Mouse (Mus musculus): Measurements from ENCODE around the gene Rab23. TPM values are rescaled to one million over a fixed set of nuclear protein-coding genes. Genes with fewer than 3 reads are reported as not detected.
"Not testable (repeated sequence)": the region's sequence is repeated elsewhere in the genome, so short reads cannot be mapped to it uniquely, and the experiment has no call there.

Gene Rab23
- polyA plus RNA-seq, 1 experiment from 2014 or later, result 4.7 TPM

DNA sequence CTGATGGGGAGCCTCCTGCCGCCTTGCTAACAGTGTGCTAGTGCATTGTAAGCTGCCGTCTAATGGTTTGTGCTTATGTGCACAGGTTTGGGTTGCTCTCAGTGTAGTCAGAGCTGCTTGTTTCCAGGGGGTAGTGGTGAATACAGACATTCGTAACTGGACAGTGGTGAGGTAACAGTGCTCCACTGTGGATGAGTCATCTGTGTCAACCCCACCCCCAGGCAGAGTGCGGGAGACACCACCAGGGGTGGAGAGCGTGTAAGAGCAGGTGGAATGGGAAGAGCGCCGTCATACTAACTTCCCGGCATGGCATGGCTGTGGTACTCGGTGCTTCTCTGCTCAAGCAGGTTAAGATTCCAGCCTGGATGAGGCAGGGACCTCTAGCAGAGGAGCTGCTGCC lies 13.4 kb downstream of the Rab23 start:
- no peaks in the 10 kb centered on the region for H3K9me3 ChIP-seq (replicated peaks)
- no peak overlapping the region for H3K4me2 ChIP-seq
- H3K4me3 ChIP-seq (replicated peaks), result no peak overlapping the region
- H3K27ac ChIP-seq (replicated peaks), result no peak overlapping the region
- H3K27me3 ChIP-seq, result no peaks in the 10 kb centered on the region
- H3K36me3 ChIP-seq (replicated peaks), result peaks cover 29% of the 10 kb centered on the region; the same call in 1 of the 2 replicates
- H3K4me1 ChIP-seq (replicated peaks), result no peaks in the 10 kb centered on the region
- 79% methylated on average over 9 of the region's 9 CpGs for WGBS (ENCODE audit: insufficient replicate concordance)
- no peak overlapping the region for H3K9ac ChIP-seq
- ATAC-seq (ENCODE audit: insufficient read depth), result no peak

DNA sequence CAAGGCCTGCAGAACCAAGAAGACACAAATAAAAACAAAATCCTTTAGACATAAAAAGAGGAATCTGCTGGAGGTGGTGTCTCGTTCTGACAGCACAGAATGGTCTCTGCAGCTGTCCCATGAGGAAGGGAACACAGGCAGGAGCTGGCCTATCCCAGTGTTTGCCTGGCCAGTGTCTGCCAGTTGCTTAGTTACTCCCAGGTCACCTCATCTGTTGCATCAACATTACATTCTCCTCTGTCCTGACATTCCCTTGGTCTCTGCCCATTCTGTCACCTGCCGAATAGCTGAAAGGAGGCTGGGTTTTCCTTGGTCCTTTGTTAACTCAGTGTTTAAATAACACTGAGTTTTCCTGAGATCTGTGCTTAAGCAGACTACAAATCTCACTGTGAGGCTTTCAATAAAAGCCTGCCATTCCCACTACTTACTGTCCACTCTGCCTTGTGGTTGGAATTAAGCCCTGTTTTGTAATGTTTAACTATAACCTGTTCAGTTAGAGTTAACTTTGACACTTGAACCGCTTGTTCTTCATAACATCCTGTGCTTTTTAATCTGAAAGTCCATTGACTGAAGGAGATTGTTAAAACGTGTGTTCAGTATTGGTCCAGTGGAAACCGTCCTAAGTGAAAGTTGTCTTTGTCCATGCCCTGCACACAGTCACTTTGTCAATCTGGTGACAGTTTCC lies 14.5 kb downstream of the Rab23 start:
- H3K9ac ChIP-seq, result no peak overlapping the region
- H3K4me1 ChIP-seq (replicated peaks), result 0 out of 2 replicates have a peak, but pooled peaks cover 3% of the 10 kb centered on the region
- no peak overlapping the region for H3K4me2 ChIP-seq
- WGBS (ENCODE audit: insufficient replicate concordance), result 61% methylated on average over 5 of the region's 5 CpGs
- no peak overlapping the region for H3K4me3 ChIP-seq (replicated peaks)
- H3K9me3 ChIP-seq (replicated peaks), result no peaks in the 10 kb centered on the region
- H3K27me3 ChIP-seq, result no peaks in the 10 kb centered on the region
- peak; percentile 82 for ATAC-seq (ENCODE audit: insufficient read depth)
- H3K36me3 ChIP-seq (replicated peaks), result peaks cover 37% of the 10 kb centered on the region
- no peak overlapping the region for H3K27ac ChIP-seq (replicated peaks)

- no peak overlapping the region for H3K9ac ChIP-seq
- H3K36me3 ChIP-seq (replicated peaks), result peaks cover 34% of the 10 kb centered on the region
- 86% methylated on average over 11 of the region's 11 CpGs for WGBS (ENCODE audit: insufficient replicate concordance)
- ATAC-seq (ENCODE audit: insufficient read depth), result no peak
- no peak overlapping the region for H3K4me2 ChIP-seq
- no peaks in the 10 kb centered on the region for H3K9me3 ChIP-seq (replicated peaks)
- no peak overlapping the region for H3K27ac ChIP-seq (replicated peaks)
- no peak overlapping the region for H3K4me3 ChIP-seq (replicated peaks)
- H3K4me1 ChIP-seq (replicated peaks), result 0 out of 2 replicates have a peak, but pooled peaks cover 4% of the 10 kb centered on the region
- H3K27me3 ChIP-seq, result no peaks in the 10 kb centered on the region
Observed at GRCm38 (mm10) chr1:33738281-33738680, 18.6 kb downstream of the Rab23 start.

DNA sequence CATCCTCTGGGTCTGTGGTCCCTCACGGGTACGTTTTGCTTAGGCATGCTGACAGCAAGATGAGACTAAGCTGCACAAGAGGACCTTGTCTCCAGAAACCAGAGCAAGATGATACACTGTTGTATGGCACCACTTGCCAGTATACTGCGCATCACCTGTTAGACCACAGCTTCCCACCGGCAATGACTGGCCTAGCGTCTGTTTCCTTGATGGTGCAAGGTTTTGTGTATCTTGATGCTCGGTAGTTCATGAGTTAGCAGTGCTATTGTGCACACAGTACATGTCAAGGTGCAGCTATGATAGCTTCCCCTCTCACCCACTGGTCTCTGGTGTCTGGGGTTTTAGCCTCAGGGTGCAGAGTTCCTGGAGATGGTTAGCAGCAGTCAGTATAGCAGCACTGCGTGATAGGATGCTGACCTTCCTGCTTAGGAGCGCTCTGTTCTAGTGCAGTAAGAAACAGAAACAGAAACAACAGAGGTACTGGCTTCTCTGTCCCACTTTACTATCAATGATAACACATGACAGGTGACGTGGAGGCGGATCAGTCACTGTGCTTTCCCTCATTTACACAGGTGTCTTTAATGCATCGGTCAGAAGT lies 19.1 kb downstream of the Rab23 start:
- 67% methylated on average over 11 of the region's 11 CpGs for WGBS (ENCODE audit: insufficient replicate concordance)
- H3K4me1 ChIP-seq (replicated peaks), result 0 out of 2 replicates have a peak, but pooled peaks cover 4% of the 10 kb centered on the region
- H3K27ac ChIP-seq (replicated peaks), result no peak overlapping the region
- H3K4me3 ChIP-seq (replicated peaks), result no peak overlapping the region
- H3K9me3 ChIP-seq (replicated peaks), result no peaks in the 10 kb centered on the region
- H3K9ac ChIP-seq, result no peak overlapping the region
- 0 out of 2 replicates have a peak, but pooled peaks have one; percentile 13 for ATAC-seq (ENCODE audit: insufficient read depth)
- H3K36me3 ChIP-seq (replicated peaks), result peaks cover 34% of the 10 kb centered on the region
- no peaks in the 10 kb centered on the region for H3K27me3 ChIP-seq
- H3K4me2 ChIP-seq, result no peak overlapping the region

DNA sequence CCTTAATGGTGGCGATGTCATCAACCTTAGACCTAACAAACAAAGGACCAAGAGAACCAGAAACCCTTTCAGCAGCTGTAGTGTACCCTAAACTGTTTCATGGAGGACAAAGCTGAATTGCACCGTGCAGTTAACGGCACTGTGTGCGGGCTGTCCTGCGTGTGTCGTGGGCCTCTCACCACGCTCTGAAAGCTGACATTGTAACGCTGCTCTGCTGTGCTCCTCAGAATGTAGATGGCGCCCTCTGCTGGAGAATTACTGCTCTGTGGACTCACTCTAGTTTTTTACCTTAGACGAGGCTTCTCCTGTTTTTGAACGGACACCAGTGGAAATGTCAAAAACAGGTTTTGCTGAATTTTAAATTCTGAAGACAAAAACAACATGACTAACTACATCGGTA lies 19.6 kb downstream of the Rab23 start:
- Histone ChIP-seq H3K36me3 (replicated peaks) (peaks cover 38% of the 10 kb centered on the region), H3K27ac (replicated peaks) (no peak overlapping the region), H3K27me3 (no peaks in the 10 kb centered on the region), H3K4me2 (no peak overlapping the region), H3K4me3 (replicated peaks) (no peak overlapping the region), H3K9ac (no peak overlapping the region), H3K9me3 (replicated peaks) (no peaks in the 10 kb centered on the region), H3K4me1 (replicated peaks) (0 out of 2 replicates have a peak, but pooled peaks cover 4% of the 10 kb centered on the region)
- peak; percentile 54; the same call in 1 of the 2 replicates for ATAC-seq (ENCODE audit: insufficient read depth)
- 30% methylated on average over 12 of the region's 12 CpGs for WGBS (ENCODE audit: insufficient replicate concordance)

- H3K4me2 ChIP-seq, result no peak overlapping the region
- H3K9ac ChIP-seq, result no peak overlapping the region
- 0 out of 2 replicates have a peak, but pooled peaks cover 4% of the 10 kb centered on the region for H3K4me1 ChIP-seq (replicated peaks)
- H3K27me3 ChIP-seq, result no peaks in the 10 kb centered on the region
- H3K27ac ChIP-seq (replicated peaks), result no peak overlapping the region
- no peaks in the 10 kb centered on the region for H3K9me3 ChIP-seq (replicated peaks)
- peaks cover 48% of the 10 kb centered on the region for H3K36me3 ChIP-seq (replicated peaks)
- WGBS (ENCODE audit: insufficient replicate concordance), result 16% methylated on average over 8 of the region's 8 CpGs
- ATAC-seq (ENCODE audit: insufficient read depth), result no peak
- no peak overlapping the region for H3K4me3 ChIP-seq (replicated peaks)
Observed at GRCm38 (mm10) chr1:33742903-33743302, 23.2 kb downstream of the Rab23 start.

DNA sequence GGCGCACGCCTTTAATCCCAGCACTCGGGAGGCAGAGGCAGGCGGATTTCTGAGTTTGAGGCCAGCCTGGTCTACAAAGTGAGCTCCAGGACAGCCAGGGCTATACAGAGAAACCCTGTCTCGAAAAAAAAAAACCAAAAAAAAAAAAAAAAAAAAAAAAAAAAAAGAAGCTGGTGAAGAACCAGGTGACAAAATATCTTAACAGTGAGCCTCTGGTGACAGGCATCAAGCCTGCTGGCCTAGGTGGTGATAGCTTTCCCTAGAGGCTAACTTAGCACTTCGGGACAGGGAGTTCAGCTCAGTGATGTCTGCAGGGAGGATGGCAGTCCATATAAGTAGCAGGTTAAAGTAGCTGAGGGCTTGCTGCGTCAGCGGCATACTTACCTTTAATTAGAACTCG lies 25.1 kb downstream of the Rab23 start:
- not testable (repeated sequence) for H3K27me3 ChIP-seq; ATAC-seq (ENCODE audit: insufficient read depth); H3K4me2 ChIP-seq; H3K9me3 ChIP-seq (replicated peaks); H3K27ac ChIP-seq (replicated peaks); H3K9ac ChIP-seq; H3K4me3 ChIP-seq (replicated peaks); H3K4me1 ChIP-seq (replicated peaks)
- 82% methylated on average over 9 of the region's 9 CpGs for WGBS (ENCODE audit: insufficient replicate concordance)
- H3K36me3 ChIP-seq (replicated peaks), result peaks cover 50% of the 10 kb centered on the region

- peaks cover 54% of the 10 kb centered on the region for H3K36me3 ChIP-seq (replicated peaks)
- WGBS (ENCODE audit: insufficient replicate concordance), result 85% methylated on average over 4 of the region's 4 CpGs
- H3K4me2 ChIP-seq, result no peak overlapping the region
Observed at GRCm38 (mm10) chr1:33745901-33746300, 26.2 kb downstream of the Rab23 start.

DNA sequence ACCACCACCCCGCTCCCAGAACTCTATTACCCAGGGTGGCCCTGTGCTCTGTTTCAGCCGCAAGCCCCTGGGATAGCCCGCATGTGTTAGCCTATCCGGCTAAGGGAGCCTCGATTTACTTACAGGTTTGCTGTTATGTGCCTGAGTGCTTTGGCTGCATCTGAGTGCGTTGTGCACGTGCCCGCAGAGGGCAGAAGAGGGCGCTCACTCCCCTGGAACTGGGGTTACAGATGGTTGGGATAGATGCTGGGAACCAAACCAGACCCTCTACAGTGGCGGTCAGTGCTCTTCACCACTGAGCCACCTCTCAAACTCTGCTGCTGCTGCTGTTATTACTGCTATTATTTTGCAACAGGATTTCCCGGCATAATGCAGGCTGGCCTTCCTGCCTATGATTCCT lies 29.4 kb downstream of the Rab23 start:
- Histone ChIP-seq H3K9ac (no peak overlapping the region), H3K4me2 (no peak overlapping the region), H3K4me3 (replicated peaks) (no peak overlapping the region), H3K4me1 (replicated peaks) (peaks cover 11% of the 10 kb centered on the region), H3K27me3 (no peaks in the 10 kb centered on the region), H3K27ac (replicated peaks) (no peak overlapping the region), H3K9me3 (replicated peaks) (no peaks in the 10 kb centered on the region), H3K36me3 (replicated peaks) (peaks cover 67% of the 10 kb centered on the region)
- WGBS (ENCODE audit: insufficient replicate concordance), result 94% methylated on average over 11 of the region's 11 CpGs
- ATAC-seq (ENCODE audit: insufficient read depth), result no peak

More at GRCm38 (mm10) chr1:33745901-33746300, 26.2 kb downstream of the Rab23 start:
- Histone ChIP-seq H3K9ac (no peak overlapping the region), H3K9me3 (replicated peaks) (no peaks in the 10 kb centered on the region), H3K27me3 (no peaks in the 10 kb centered on the region), H3K4me1 (replicated peaks) (no peaks in the 10 kb centered on the region), H3K27ac (replicated peaks) (no peak overlapping the region), H3K4me3 (replicated peaks) (no peak overlapping the region)
- no peak for ATAC-seq (ENCODE audit: insufficient read depth)

GRCm38 (mm10) chr1:33749709-33750108 lies 30.0 kb downstream of the Rab23 start:
- H3K4me3 ChIP-seq (replicated peaks); H3K27ac ChIP-seq (replicated peaks); H3K27me3 ChIP-seq; H3K9ac ChIP-seq; H3K9me3 ChIP-seq (replicated peaks); H3K4me2 ChIP-seq; ATAC-seq (ENCODE audit: insufficient read depth): not testable (repeated sequence)
- Histone ChIP-seq H3K4me1 (replicated peaks) (peaks cover 17% of the 10 kb centered on the region), H3K36me3 (replicated peaks) (peaks cover 62% of the 10 kb centered on the region)
- WGBS (ENCODE audit: insufficient replicate concordance), result 69% methylated on average over 4 of the region's 4 CpGs

DNA sequence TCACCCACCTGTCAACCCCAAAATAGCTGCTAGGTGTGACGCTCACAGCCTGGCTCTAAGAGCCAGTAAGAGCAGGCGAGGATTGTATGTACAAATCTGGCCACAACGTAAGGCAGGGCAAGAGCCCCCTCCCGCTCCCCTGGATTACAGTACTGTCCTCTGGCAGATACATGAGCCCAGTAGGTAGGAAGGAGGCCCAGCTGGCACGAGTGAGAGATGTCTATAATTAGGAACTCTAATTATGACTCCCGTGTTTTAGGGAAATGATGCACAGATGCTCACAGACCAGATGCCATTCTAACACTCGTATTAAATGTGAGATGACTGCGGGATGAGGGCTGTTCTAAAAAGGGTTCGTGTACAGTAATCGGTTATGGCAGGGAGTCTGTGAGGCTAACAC lies 31.6 kb downstream of the Rab23 start:
- WGBS (ENCODE audit: insufficient replicate concordance), result 85% methylated on average over 10 of the region's 10 CpGs
- ATAC-seq (ENCODE audit: insufficient read depth), result no peak
- Histone ChIP-seq H3K4me2 (no peak overlapping the region), H3K9me3 (replicated peaks) (no peaks in the 10 kb centered on the region), H3K27ac (replicated peaks) (no peak overlapping the region), H3K9ac (no peak overlapping the region), H3K4me3 (replicated peaks) (no peak overlapping the region), H3K27me3 (no peaks in the 10 kb centered on the region), H3K4me1 (replicated peaks) (peaks cover 33% of the 10 kb centered on the region), H3K36me3 (replicated peaks) (peaks cover 49% of the 10 kb centered on the region)
